Mouse (Mus musculus) CD4-positive helper T cell, adult 2 months (primary cell): ENCODE results near the gene Prh1.
"Not testable (repeated sequence)": the region's sequence is repeated elsewhere in the genome, so short reads cannot be mapped to it uniquely, and the experiment has no call there.

Experiments used
- DNase-seq: peaks from one replicate; pipeline ENCODE4 v3.0.0-alpha.2; 2012; ENCODE audit warnings: low read depth, missing footprints, low spot score

Prh1 gene

DNA sequence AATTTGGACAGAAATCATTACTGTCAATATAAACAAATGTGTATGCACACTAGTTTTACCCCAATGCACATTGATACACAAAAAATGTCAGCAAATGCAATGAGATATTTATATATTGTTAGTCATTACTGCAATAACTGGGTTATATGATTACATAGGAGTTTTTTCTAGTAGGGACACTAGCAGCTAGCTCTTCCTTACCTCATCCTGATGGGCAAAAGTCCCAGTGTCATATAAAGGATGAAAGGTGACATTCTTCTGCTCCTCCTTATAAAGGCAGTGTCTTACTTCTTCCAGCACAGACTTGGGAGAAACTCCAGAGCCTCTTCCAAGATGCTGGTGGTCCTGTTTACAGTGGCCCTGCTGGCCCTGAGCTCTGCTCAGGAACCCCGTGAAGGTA, at the start of gene Prh1:
TSS of gene Prh1 (plus strand) at position 301 of the 400 bp plus-strand sequence.
- not testable (repeated sequence) for DNase-seq

DNA sequence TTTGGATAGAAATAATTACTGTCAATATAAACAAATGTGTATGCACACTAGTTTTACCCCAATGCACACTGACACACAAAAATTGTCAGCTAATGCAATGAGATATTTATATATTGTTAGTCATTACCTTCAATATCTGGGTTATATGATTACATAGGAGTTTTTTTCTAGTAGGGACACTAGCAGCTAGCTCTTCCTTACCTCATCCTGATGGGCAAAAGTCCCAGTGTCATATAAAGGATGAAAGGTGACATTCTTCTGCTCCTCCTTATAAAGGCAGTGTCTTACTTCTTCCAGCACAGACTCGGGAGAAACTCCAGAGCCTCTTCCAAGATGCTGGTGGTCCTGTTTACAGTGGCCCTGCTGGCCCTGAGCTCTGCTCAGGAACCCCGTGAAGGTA, 26.0 kb downstream of the Prh1 start, which contains the start of gene Prp2:
TSS of gene Prp2 (plus strand) at position 301 of the 400 bp plus-strand sequence.
- not testable (repeated sequence) for DNase-seq
